Mouse (Mus musculus): ENCODE results near the gene Cyb5d2. TPM values are rescaled to one million over a fixed set of nuclear protein-coding genes. Genes with fewer than 3 reads are reported as not detected.
A peak's percentile ranks its signal among the peaks of the same experiment; 100 is the strongest.
"Not testable (repeated sequence)": the region's sequence is repeated elsewhere in the genome, so short reads cannot be mapped to it uniquely, and the experiment has no call there.

Cyb5d2 gene
- polyA plus RNA-seq, 1 experiment from 2014 or later, result 4.7 TPM

DNA sequence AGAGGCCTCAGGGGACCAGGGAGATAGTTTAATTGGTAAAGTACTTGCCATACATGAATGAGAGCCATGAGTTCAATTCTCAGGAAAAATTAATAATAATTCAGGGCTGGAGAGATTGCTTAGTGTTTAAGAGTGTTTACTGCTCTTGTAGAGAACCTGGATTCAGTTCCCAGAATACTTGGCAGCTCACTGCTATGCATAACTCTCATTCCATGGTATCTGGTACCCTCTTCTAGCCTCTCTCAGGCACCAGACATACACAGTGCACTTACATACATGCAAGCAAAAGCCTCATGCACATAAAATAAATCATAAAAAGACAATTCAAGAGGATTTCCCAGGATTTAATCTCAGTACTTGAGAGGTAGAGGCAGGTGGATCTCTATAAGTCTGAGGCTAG lies 8.6 kb upstream of the Cyb5d2 start:
- no peaks in the 10 kb centered on the region for H3K27me3 ChIP-seq (ENCODE audit: low read depth, poor library complexity, severe bottlenecking)
- peaks cover 7% of the 10 kb centered on the region; the same call in 1 of the 2 replicates for H3K4me1 ChIP-seq
- H3K9me3 ChIP-seq (replicated peaks), result no peaks in the 10 kb centered on the region
- H3K36me3 ChIP-seq, result no peaks in the 10 kb centered on the region; the same call in 1 of the 2 replicates
- no peak for DNase-seq (ENCODE audit: low spot score)
- H3K27ac ChIP-seq, result no peak overlapping the region
- no peak overlapping the region for H3K4me3 ChIP-seq

DNA sequence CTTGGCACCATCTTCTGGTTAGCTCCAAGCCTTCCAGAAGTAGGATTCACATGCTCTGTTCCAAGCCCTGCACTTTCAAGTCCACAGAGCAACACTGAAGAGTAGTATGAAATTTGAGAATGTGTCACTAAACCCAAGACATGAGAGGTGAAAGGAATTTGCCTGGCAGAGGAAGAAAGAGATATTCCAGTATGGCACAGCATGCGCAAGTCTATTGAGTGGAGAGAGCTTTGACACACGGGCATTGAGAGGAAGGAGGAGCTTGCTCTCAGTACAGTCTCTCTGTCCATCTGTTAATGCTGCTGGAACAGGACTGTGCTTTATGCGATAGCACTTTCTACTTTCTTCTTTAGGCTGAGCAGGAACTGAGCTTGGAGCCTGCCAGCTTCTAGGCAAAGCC lies 7.1 kb upstream of the Cyb5d2 start:
- no peaks in the 10 kb centered on the region for H3K9me3 ChIP-seq (replicated peaks)
- H3K4me1 ChIP-seq, result peaks cover 7% of the 10 kb centered on the region; the same call in 1 of the 2 replicates
- WGBS, result 82% methylated on average over 3 of the region's 3 CpGs
- H3K4me3 ChIP-seq, result no peak overlapping the region
- no peaks in the 10 kb centered on the region; the same call in 1 of the 2 replicates for H3K36me3 ChIP-seq
- no peaks in the 10 kb centered on the region for H3K27me3 ChIP-seq (ENCODE audit: low read depth, poor library complexity, severe bottlenecking)
- H3K27ac ChIP-seq, result no peak overlapping the region
- DNase-seq (ENCODE audit: low spot score), result no peak

DNA sequence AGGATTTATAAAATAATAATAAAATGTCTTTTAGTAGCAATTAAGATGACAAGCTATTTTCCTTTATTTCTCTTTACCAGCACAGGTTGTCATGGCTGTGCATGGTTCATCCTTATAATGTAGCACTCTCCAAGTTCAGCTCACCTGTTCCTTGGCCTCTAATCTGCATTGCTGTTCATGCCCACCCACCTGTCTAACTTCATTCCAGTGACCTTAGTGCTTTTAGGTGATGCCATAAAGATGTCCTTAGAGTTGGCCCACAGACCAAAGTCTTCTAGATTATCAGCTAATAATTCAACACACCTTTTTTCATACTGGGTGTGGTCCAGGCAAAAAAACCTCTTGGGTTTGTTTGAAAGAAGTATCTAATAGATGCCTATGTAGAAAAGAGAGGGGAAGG lies 5.2 kb upstream of the Cyb5d2 start:
- peaks cover 18% of the 10 kb centered on the region for H3K4me1 ChIP-seq
- H3K4me3 ChIP-seq, result no peak overlapping the region
- no peak overlapping the region for H3K27ac ChIP-seq
- H3K9me3 ChIP-seq (replicated peaks), result no peaks in the 10 kb centered on the region
- no peak for DNase-seq (ENCODE audit: low spot score)
- no peaks in the 10 kb centered on the region for H3K27me3 ChIP-seq (ENCODE audit: low read depth, poor library complexity, severe bottlenecking)
- no peaks in the 10 kb centered on the region; the same call in 1 of the 2 replicates for H3K36me3 ChIP-seq

DNA sequence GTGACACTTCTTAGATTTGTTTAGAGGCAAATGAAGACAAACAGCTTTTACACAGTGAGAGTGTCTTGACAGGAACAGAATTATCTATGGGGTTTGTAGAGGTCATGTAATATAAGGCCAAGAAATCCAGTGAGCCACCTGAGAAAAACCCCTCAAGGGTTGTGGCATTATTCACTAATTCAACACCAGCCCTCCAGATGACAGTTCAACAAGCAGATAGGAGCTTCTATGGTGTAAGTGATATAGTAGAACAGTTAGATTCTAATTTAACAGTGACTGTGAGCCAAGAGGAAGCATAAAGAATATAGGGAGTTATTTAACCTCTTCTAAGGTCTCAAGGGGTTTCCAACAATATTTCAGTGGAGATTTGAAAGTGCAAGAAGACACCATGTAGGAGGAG lies 2.2 kb upstream of the Cyb5d2 start:
- Histone ChIP-seq H3K4me3 (no peak overlapping the region), H3K9me3 (replicated peaks) (no peaks in the 10 kb centered on the region), H3K36me3 (no peaks in the 10 kb centered on the region), H3K4me1 (peaks cover 21% of the 10 kb centered on the region), H3K27me3 (ENCODE audit: low read depth, poor library complexity, severe bottlenecking) (no peaks in the 10 kb centered on the region), H3K27ac (no peak overlapping the region)
- no peak for DNase-seq (ENCODE audit: low spot score)

DNA sequence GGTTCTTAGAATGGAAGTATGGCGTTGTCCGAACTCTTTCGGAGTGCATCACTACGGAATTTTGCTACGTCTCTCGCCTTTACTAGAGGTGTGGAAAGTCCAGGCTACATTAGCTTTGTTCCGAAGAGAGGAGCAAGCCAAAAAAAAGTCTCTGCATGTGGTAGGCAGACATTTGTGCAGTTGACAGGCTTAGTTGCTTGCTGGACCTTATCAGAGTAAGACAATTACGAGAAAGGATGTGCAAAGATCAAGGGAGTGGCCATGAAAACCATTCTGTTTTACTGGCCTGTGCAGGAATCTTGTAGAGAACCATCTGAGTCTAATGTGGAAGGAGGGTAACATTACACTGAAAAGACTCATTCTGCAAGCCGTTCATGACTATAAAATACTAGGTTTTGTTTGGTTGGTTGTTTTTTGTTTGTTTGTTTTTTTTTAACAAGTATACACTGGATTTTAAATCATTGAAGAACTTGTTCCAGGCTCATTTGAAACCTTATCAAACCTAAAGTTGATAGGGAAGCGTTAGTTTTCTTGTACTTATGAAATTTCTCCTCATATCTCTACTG lies 914 bp upstream of the Cyb5d2 start:
- no peaks in the 10 kb centered on the region for H3K9me3 ChIP-seq (replicated peaks)
- WGBS, result 22% methylated on average over 10 of the region's 10 CpGs
- DNase-seq (ENCODE audit: low spot score), result no peak
- peak overlapping the region; percentile 93; the same call in 1 of the 2 replicates for H3K27ac ChIP-seq
- no peaks in the 10 kb centered on the region for H3K27me3 ChIP-seq (ENCODE audit: low read depth, poor library complexity, severe bottlenecking)
- no peaks in the 10 kb centered on the region for H3K36me3 ChIP-seq
- peaks cover 18% of the 10 kb centered on the region for H3K4me1 ChIP-seq
- peak overlapping the region; percentile 98 for H3K4me3 ChIP-seq

DNA sequence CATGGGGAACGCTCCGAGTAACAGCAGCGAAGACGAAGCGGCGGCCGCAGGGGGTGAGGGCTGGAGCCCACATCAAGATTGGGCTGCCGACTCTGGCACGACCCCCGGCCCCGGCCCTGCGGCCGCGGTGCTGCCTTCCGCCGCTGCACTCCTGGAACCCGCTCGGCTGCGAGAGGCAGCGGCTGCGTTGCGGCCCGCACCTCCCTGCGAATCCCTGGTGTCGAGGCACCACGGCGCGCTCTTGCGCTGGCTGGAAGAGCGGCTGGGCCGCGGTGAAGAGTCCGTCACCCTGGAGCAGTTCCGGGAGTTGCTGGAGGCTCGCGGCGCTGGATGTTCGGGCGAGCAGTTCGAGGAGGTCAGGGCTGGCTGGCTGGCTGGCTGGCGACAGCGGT lies 350 bp upstream of the Cyb5d2 start:
- H3K27me3 ChIP-seq (ENCODE audit: low read depth, poor library complexity, severe bottlenecking), result no peaks in the 10 kb centered on the region
- DNase-seq (ENCODE audit: low spot score), result peak; percentile 58
- H3K27ac ChIP-seq, result peak overlapping the region; percentile 93
- peak overlapping the region; percentile 98 for H3K4me3 ChIP-seq
- no peaks in the 10 kb centered on the region for H3K36me3 ChIP-seq
- WGBS, result under 1% methylated on average over 42 of the region's 42 CpGs
- no peaks in the 10 kb centered on the region for H3K9me3 ChIP-seq (replicated peaks)
- peaks cover 18% of the 10 kb centered on the region for H3K4me1 ChIP-seq

DNA sequence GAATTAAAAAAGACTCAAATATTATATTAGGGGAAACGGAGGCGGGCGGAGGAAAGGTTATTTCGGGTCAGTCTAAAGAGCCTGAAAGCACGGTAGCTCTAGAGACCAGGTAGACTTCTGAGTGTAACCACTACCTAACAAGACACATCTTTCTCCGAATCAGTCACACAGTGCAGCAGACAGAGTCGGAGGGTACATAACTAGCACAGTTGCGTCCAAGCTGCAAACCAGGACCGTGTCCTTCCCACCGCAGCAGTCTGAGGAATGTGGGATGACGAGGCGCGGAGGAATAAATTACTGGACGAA lies 840 bp downstream of the Cyb5d2 start:
- no peak for DNase-seq (ENCODE audit: low spot score)
- H3K4me1 ChIP-seq, result peaks cover 18% of the 10 kb centered on the region
- H3K36me3 ChIP-seq, result no peaks in the 10 kb centered on the region
- no peaks in the 10 kb centered on the region for H3K27me3 ChIP-seq (ENCODE audit: low read depth, poor library complexity, severe bottlenecking)
- H3K9me3 ChIP-seq (replicated peaks), result no peaks in the 10 kb centered on the region
- peak overlapping the region; percentile 98 for H3K4me3 ChIP-seq
- peak overlapping the region; percentile 93 for H3K27ac ChIP-seq
- 17% methylated on average over 14 of the region's 14 CpGs for whole genome bisulfite sequencing

DNA sequence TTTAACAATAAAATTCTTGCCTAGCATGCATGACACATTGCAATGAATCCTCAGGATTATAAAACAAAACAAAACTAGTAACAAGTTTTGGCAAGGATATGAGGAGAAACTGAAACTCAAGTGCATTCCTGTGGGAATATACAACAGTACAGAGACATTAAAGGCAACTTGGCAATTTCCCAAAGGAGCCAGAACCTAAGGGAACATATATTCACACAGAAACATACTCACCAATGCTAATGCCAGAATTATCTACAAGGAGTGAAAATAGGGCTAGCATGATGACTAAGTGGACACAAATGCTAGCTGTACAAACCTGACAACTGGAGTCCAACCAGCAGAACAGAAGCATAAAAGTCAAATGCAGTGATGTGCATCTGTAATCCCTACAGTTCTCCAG lies 3.9 kb downstream of the Cyb5d2 start:
- no peak for DNase-seq (ENCODE audit: low spot score)
- H3K27ac ChIP-seq, result no peak overlapping the region
- peaks cover 14% of the 10 kb centered on the region for H3K4me1 ChIP-seq
- H3K4me3 ChIP-seq, result no peak overlapping the region
- no peaks in the 10 kb centered on the region for H3K27me3 ChIP-seq (ENCODE audit: low read depth, poor library complexity, severe bottlenecking)
- H3K9me3 ChIP-seq (replicated peaks), result no peaks in the 10 kb centered on the region
- no peaks in the 10 kb centered on the region for H3K36me3 ChIP-seq

DNA sequence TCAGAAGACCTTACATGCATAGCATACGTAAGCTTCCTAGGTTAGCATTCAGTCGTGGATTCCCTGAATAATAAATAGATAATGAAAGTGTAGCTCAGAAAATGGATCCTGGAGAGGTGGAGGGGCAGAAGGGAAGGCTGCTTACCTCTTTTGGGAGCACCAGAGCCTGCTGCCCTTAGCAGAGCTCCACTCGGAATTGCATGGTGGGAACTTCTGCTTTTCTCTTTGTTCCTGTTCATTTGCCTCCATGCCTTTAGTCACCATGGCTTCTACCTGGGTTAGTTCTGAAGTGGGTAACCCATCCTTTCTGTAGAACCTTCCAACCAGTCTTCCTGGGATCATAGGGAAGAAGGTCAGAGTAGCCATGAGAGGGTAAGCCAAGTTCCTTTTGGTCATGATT lies 13.4 kb downstream of the Cyb5d2 start:
- Histone ChIP-seq H3K36me3 (no peaks in the 10 kb centered on the region), H3K27me3 (ENCODE audit: low read depth, poor library complexity, severe bottlenecking) (no peaks in the 10 kb centered on the region), H3K4me1 (no peaks in the 10 kb centered on the region), H3K4me3 (no peak overlapping the region), H3K9me3 (replicated peaks) (no peaks in the 10 kb centered on the region), H3K27ac (no peak overlapping the region)
- 88% methylated on average over 3 of the region's 3 CpGs for WGBS
- no peak for DNase-seq (ENCODE audit: low spot score)

DNA sequence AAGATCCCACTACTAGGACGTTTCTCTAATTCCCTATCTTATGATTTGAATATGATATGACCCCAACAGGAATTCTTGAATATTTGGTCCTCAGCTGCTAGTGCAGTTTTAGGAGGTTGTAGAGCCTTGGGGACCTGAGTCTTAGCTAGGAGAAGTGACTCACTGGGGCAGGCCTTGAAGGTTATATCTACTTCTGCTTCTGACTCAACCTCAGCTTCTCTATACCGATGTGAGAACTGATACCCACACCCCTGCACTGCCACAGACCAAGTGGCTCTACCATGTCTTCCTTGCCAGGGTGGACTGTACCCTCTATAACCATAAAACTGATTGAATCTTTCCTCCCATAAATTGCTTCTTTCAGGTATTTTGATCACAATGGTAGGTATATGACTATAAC lies 13.8 kb downstream of the Cyb5d2 start:
- DNase-seq (ENCODE audit: low spot score), result no peak
- 84% methylated on average over 2 of the region's 2 CpGs for WGBS
- H3K4me3 ChIP-seq, result no peak overlapping the region

DNA sequence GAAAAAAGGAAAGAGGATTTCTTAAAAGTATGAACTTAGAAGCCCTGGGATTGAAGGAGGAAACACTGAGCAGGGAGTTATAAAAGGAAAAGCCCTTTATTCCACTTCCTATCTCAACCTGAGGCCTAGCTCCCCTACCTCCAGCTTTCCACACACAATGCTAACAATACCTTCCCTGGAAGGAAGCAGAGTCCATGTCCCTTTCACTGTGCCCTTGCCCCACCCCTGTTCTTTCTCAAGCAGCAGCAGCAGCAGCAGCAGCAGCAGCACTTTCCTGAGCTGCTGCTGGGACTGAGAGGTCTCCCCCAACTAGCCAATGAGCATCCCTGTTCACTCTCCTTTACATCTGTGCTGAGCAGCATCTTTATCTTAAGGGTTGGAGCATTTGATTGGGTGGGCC lies 17.0 kb downstream of the Cyb5d2 start:
- Histone ChIP-seq H3K27ac (no peak overlapping the region), H3K4me1 (no peaks in the 10 kb centered on the region), H3K27me3 (ENCODE audit: low read depth, poor library complexity, severe bottlenecking) (no peaks in the 10 kb centered on the region)

More for the DNA sequence above, 13.8 kb downstream of the Cyb5d2 start:
- Histone ChIP-seq H3K4me1 (no peaks in the 10 kb centered on the region), H3K9me3 (replicated peaks) (no peaks in the 10 kb centered on the region), H3K27ac (no peak overlapping the region), H3K27me3 (ENCODE audit: low read depth, poor library complexity, severe bottlenecking) (no peaks in the 10 kb centered on the region), H3K36me3 (no peaks in the 10 kb centered on the region)

DNA sequence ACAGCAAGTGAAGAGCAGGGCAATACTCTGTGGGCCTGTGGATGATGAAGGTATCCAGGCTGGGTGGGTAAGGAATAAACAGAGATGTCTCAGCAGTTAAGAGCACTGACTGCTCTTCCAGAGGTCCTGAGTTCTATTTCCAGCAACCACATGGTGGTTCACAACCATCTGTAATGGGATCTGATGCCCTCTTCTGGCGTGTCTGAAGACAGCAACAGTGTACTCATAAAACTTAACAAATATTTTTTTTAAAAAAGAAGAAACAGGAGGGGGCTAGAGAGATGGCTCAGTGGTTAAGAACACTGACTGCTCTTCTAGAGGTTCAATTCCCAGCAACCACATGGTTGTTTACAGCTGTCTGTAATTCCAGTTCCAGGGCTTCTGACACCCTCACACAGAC lies 23.3 kb downstream of the Cyb5d2 start:
- WGBS, result 29% methylated on average over 1 of the region's 1 CpGs
- not testable (repeated sequence) for H3K27ac ChIP-seq; H3K27me3 ChIP-seq (ENCODE audit: low read depth, poor library complexity, severe bottlenecking); H3K9me3 ChIP-seq (replicated peaks); H3K4me3 ChIP-seq; DNase-seq (ENCODE audit: low spot score); H3K4me1 ChIP-seq
- H3K36me3 ChIP-seq, result peaks cover 26% of the 10 kb centered on the region

More for the DNA sequence above, 17.0 kb downstream of the Cyb5d2 start:
- Histone ChIP-seq H3K9me3 (replicated peaks) (no peaks in the 10 kb centered on the region), H3K4me3 (no peak overlapping the region), H3K36me3 (no peaks in the 10 kb centered on the region)
- no peak for DNase-seq (ENCODE audit: low spot score)

DNA sequence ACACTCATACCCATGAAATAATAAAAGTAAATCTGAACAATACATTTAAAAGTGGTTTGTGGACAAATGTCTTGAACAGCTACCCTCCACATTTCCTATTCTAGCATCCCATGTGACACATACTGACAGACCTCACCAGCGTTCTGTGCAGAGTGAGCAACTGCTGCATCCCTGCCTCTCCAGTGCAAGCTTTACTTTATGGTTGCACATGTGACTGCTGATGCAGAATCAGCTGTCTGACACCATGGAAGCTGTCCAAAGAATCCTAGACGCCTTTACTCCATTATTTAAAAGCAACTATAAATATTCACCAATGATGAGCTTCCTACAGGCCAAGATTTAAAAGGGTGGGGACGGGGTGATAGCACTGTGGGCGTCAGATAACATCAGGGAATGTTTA lies 24.5 kb downstream of the Cyb5d2 start:
- Histone ChIP-seq H3K9me3 (replicated peaks) (no peaks in the 10 kb centered on the region), H3K4me1 (no peaks in the 10 kb centered on the region), H3K4me3 (no peak overlapping the region), H3K36me3 (peaks cover 33% of the 10 kb centered on the region), H3K27ac (no peak overlapping the region), H3K27me3 (ENCODE audit: low read depth, poor library complexity, severe bottlenecking) (no peaks in the 10 kb centered on the region)
- no peak for DNase-seq (ENCODE audit: low spot score)
- 84% methylated on average over 4 of the region's 4 CpGs for WGBS

DNA sequence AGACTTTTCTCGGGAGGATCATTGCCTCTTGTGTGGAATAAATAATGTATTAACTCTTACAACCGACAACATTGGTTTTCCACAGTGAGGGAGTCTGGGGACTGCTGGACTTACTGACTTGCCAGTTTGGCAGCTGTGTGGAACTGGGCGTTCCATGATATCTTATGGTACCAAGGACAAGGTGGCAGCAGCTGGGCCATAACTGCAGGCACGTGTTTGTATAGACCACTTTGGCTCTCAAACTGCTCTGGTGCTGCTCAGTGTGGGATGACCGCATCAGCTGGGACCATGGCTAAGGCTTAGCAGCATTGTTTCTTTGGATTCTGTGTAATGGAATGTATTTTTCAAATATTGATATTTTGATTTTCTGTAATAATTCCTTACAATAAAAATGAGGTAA lies 25.1 kb downstream of the Cyb5d2 start:
- H3K27me3 ChIP-seq (ENCODE audit: low read depth, poor library complexity, severe bottlenecking), result no peaks in the 10 kb centered on the region

More for the DNA sequence above, 25.1 kb downstream of the Cyb5d2 start:
- H3K4me1 ChIP-seq, result no peaks in the 10 kb centered on the region
- H3K4me3 ChIP-seq, result no peak overlapping the region
- H3K27ac ChIP-seq, result no peak overlapping the region
- WGBS, result 89% methylated on average over 5 of the region's 5 CpGs
- H3K9me3 ChIP-seq (replicated peaks), result no peaks in the 10 kb centered on the region
- DNase-seq (ENCODE audit: low spot score), result no peak
- H3K36me3 ChIP-seq, result peaks cover 35% of the 10 kb centered on the region
